Mouse (Mus musculus): Measurements from ENCODE around the gene Cenpe.
"Not testable (repeated sequence)": the region's sequence is repeated elsewhere in the genome, so short reads cannot be mapped to it uniquely, and the experiment has no call there.

Cenpe gene

DNA sequence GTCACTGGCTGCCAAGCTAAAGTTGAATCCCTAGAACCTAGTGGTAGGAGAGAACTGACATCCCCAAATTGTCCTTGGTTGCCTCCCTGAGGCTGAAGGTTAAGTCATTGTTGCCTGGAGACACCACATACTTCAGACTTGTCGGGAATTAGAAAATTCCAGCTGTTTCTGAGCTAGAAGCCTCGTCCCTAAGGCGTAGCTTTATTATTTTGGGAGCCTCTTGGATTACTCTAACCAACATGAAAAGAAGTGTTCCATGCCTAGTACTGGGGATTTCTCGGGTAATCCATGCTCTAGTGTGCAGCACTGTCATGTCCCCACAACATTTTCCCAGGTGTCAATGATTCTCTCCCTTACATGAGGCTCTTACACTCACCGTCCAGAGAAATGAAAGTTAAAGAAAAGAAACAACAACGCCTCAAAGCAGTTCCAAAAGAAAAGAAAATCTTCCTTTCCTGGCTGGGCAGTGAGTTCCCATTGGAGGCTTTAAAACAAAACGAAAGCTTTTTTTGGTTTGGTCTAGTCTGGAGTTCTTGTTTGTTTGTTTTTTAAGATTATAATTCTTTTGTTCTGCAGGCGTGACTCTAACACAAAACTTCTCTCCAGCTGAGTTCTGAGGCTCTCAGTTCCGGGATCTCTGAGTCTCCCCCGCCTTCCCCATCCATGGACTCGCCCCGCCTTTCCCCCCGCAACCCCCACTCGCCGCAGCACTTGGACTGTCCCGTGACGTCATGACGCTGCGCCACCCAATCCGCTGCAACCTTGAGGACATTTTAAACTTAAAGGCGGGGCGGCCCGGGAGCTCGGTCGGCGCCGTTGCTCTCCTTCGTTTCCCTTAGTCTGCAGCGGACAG, at the start of gene Cenpe:
Gene Cenpe, plus strand, starts transcription at position 733 of the 853 bp plus-strand sequence.
- DNase-seq (ENCODE audit: low spot score), result peak; percentile 87

DNA sequence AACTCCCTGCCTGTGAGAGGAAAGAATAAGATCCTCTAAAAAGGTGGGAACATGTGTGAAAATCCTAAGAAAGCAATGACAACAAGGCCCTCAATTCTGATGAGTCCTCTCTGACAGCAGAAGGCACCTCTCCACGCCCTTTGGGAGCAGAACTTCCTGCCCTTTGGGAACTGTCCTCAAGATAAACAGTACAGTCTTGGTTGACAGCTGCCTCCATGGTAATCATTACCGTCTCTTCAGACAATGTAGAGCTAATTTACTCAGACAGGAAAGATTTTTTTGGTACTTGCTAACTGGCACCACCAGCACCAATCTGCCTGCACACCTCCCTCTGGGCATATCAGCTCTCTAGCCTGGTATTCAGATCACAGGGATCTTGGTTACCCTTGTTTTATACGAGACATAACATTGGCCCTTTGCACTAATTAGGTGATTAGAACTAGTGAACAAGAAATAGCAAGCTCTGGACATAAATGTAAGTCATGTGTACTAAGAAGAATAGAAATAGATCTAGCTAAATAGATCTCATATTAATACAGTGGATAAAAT, 40.4 kb upstream of the Cenpe start:
- DNase-seq (ENCODE audit: low spot score), result no peak

GRCm38 (mm10) chr3:135191861-135192260, 20.5 kb upstream of the Cenpe start:
- no peak for DNase-seq (ENCODE audit: low spot score)

- not testable (repeated sequence) for DNase-seq (ENCODE audit: low spot score)
Observed at GRCm38 (mm10) chr3:135198051-135198450, 14.3 kb upstream of the Cenpe start.

GRCm38 (mm10) chr3:135200409-135201303, 11.7 kb upstream of the Cenpe start:
- no peak for DNase-seq (ENCODE audit: low spot score)

GRCm38 (mm10) chr3:135206621-135207020, 5.7 kb upstream of the Cenpe start:
- DNase-seq (ENCODE audit: low spot score), result peak; percentile 25

- no peak for DNase-seq (ENCODE audit: low spot score)
Observed at GRCm38 (mm10) chr3:135212658-135213350, 467 bp downstream of the Cenpe start.

DNA sequence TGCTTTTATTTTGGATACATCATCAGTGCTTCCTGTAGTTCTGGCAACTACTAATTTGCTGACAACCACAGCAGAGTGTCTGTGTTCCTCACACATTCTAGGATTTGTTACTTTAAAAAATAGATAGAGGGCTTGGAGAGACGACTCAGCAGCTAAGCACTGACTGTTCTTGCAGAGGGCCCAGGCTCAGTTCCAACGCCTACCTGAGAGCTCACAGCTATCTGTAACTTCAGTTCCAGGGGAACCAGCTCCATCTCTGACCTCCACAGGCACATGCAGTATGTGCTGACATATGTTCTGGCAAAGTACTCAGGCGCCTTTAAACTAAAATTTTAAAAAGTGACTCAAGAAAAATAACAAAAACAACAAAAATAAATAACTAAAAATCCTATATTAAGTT, 19.7 kb downstream of the Cenpe start:
- no peak for DNase-seq (ENCODE audit: low spot score)

- DNase-seq (ENCODE audit: low spot score), result no peak
Observed at GRCm38 (mm10) chr3:135232462-135232861, 20.1 kb downstream of the Cenpe start.

DNA sequence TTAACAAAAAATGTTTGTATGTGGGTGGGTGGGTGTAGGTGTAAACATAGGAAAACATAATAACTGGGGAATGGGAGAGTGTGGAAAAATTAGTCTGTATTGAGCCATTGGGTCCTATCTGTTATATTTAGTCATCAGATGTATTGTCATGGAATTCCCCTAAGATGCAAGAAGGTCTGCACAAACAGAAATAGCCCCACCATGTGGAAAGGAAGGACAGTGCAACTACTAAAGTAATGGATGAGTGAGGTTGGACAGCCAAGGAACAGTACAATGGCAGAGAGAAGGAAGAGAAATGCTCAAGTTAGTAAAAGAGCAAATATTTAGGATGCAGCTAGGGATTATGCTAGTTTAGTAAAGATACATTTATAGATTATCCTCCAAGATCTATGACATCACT, 33.4 kb downstream of the Cenpe start:
- DNase-seq (ENCODE audit: low spot score), result no peak

GRCm38 (mm10) chr3:135246828-135247227, 34.5 kb downstream of the Cenpe start:
- no peak for DNase-seq (ENCODE audit: low spot score)

- DNase-seq (ENCODE audit: low spot score), result no peak
Observed at GRCm38 (mm10) chr3:135249104-135249503, 36.8 kb downstream of the Cenpe start.

GRCm38 (mm10) chr3:135251825-135252224, 39.5 kb downstream of the Cenpe start:
- DNase-seq (ENCODE audit: low spot score), result no peak

- DNase-seq (ENCODE audit: low spot score), result no peak
Observed at GRCm38 (mm10) chr3:135254784-135255183, 42.4 kb downstream of the Cenpe start.

DNA sequence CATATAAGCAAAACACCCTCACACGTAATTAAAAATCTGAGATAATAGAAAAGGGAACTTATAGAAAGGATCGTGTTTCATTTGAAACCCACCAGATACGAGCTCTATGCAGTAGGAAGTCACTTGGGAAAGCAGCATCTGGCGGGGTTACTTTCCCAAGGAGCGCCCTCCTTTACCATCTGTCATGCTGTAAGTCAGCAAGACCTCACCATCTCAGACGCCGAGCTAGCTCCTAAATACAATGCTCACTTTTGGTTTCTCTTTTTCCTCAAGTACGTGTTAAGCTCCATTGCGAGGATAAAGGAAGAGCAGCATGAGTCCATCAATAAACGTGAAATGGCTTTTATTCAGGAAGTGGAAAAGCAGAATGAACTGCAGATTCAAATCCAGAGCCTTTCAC, 46.6 kb downstream of the Cenpe start:
- DNase-seq (ENCODE audit: low spot score), result no peak

DNA sequence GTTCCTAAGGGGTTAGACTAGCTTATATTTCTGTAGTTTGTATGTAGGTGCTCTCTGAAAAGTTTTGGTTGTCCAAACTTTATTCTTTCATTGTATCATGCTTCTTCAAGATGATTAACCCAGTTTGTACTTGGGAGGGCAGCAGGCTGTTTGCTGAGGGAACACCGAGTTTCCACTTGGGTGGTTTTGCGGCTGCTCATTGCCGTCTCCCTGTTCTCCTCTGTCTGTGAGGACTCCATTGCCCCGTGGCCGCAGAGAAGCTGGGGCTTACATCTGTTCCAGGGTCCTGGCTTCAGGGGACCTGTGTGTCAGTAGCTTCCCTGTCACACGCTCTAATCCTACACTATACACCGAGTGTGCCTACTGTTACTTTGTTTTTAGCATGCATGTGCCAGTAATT, 47.9 kb downstream of the Cenpe start:
- DNase-seq (ENCODE audit: low spot score), result no peak

GRCm38 (mm10) chr3:135268616-135269015, 56.3 kb downstream of the Cenpe start:
- no peak for DNase-seq (ENCODE audit: low spot score)

- DNase-seq (ENCODE audit: low spot score), result no peak
Observed at GRCm38 (mm10) chr3:135269391-135269990, 57.2 kb downstream of the Cenpe start.

GRCm38 (mm10) chr3:135272627-135273026, 60.3 kb downstream of the Cenpe start:
- no peak for DNase-seq (ENCODE audit: low spot score)

DNA sequence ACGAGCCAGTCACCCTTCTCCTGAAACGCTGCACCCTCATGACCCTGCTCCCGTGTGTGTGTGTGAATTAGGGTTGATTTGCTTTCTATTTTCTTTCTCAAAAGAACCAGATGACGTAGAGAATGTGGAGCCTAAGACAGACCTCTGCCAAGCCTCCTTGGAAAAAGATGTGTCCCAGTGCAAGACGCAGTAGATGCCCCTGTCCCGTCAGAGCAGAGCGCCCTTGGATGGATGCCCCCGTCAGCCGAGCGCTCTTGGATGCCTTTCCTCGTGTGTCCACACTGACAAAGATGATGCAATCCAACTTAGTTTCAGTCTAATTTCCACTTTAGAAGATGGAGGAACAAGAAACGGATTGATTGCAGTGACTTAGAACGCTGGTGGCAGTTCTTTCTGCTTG, 60.7 kb downstream of the Cenpe start:
- DNase-seq (ENCODE audit: low spot score), result no peak

GRCm38 (mm10) chr3:135280160-135280559, 67.8 kb downstream of the Cenpe start:
- DNase-seq (ENCODE audit: low spot score), result no peak
